Mouse (Mus musculus): ENCODE data around the gene Dcakd.
A peak's percentile ranks its signal among the peaks of the same experiment; 100 is the strongest.
"Not testable (repeated sequence)": the region's sequence is repeated elsewhere in the genome, so short reads cannot be mapped to it uniquely, and the experiment has no call there.

The Dcakd gene

GRCm38 (mm10) chr11:102981151-102981890, 46.8 kb downstream of the Dcakd start:
- no peak for DNase-seq (ENCODE audit: low spot score in 2 of 2)

GRCm38 (mm10) chr11:102978052-102978666, 50.0 kb downstream of the Dcakd start:
- DNase-seq (ENCODE audit: low spot score in 2 of 2): no peak

- not testable (repeated sequence) for DNase-seq (ENCODE audit: low spot score in 2 of 2)
Observed at GRCm38 (mm10) chr11:102975966-102976365, 52.2 kb downstream of the Dcakd start.

GRCm38 (mm10) chr11:102972326-102972725, 55.8 kb downstream of the Dcakd start:
- no peak for DNase-seq (ENCODE audit: low spot score in 2 of 2)

- DNase-seq (ENCODE audit: low spot score in 2 of 2): no peak
Observed at GRCm38 (mm10) chr11:102971604-102972003, 56.5 kb downstream of the Dcakd start.

GRCm38 (mm10) chr11:102964547-102965091, 63.5 kb downstream of the Dcakd start:
- no peak for DNase-seq (ENCODE audit: low spot score in 2 of 2)

- DNase-seq (ENCODE audit: low spot score in 2 of 2): no peak
Observed at GRCm38 (mm10) chr11:102963855-102964546, 64.1 kb downstream of the Dcakd start.

- DNase-seq (ENCODE audit: low spot score in 2 of 2): no peak
Observed at GRCm38 (mm10) chr11:102963246-102963854, 64.8 kb downstream of the Dcakd start.

GRCm38 (mm10) chr11:102962861-102963245, 65.3 kb downstream of the Dcakd start:
- DNase-seq (ENCODE audit: low spot score in 2 of 2): no peak

GRCm38 (mm10) chr11:102961082-102961481, 67.1 kb downstream of the Dcakd start:
- no peak for DNase-seq (ENCODE audit: low spot score in 2 of 2)

GRCm38 (mm10) chr11:102958870-102959269, 69.3 kb downstream of the Dcakd start:
- no peak for DNase-seq (ENCODE audit: low spot score in 2 of 2)

- no peak for DNase-seq (ENCODE audit: low spot score in 2 of 2)
Observed at GRCm38 (mm10) chr11:102958431-102958830, 69.7 kb downstream of the Dcakd start.

GRCm38 (mm10) chr11:102957692-102958091, 70.4 kb downstream of the Dcakd start:
- no peak for DNase-seq (ENCODE audit: low spot score in 2 of 2)

- peak in 1 of 2 experiments; percentile 62 for DNase-seq (ENCODE audit: low spot score in 2 of 2)
Observed at GRCm38 (mm10) chr11:102956962-102957614, 71.0 kb downstream of the Dcakd start.

- no peak for DNase-seq (ENCODE audit: low spot score in 2 of 2)
Observed at GRCm38 (mm10) chr11:102952922-102953321, 75.2 kb downstream of the Dcakd start.

- peak in 1 of 2 experiments; percentile 29 for DNase-seq (ENCODE audit: low spot score in 2 of 2)
Observed at GRCm38 (mm10) chr11:102948043-102948961, 79.8 kb downstream of the Dcakd start.

GRCm38 (mm10) chr11:102946992-102947343, 81.2 kb downstream of the Dcakd start:
- no peak for DNase-seq (ENCODE audit: low spot score in 2 of 2)

- DNase-seq (ENCODE audit: low spot score in 2 of 2): peak; percentile 82 to 85
Observed at GRCm38 (mm10) chr11:102946265-102946991, 81.7 kb downstream of the Dcakd start, which contains the start of gene C1ql1. TSS of gene C1ql1 (minus strand) at chr11:102946688.

All from urinary bladder, postnatal 4 days (tissue).